Mouse (Mus musculus): ENCODE measurements around the gene Atp8a2. TPM values are rescaled to one million over a fixed set of nuclear protein-coding genes. Genes with fewer than 3 reads are reported as not detected.
A peak's percentile ranks its signal among the peaks of the same experiment; 100 is the strongest.

The Atp8a2 gene
- total and polyA plus RNA-seq, 2 experiments from 2014 or later = 5.2 to 115 TPM

GRCm38 (mm10) chr14:60015891-60016290 is 181.1 kb downstream of the Atp8a2 start:
- ATAC-seq (ENCODE audit: insufficient read depth, low read depth) (peak; percentile 77; the same call in 1 of the 2 replicates), DNase-seq (ENCODE audit: low spot score) (peak; percentile 53)
- no peaks in the 10 kb centered on the region for H3K9me3 ChIP-seq (replicated peaks; ENCODE audit: control insufficient read depth, low read length)
- no peaks in the 10 kb centered on the region for H3K4me1 ChIP-seq (ENCODE audit: control insufficient read depth, insufficient read depth)
- H3K27ac ChIP-seq (ENCODE audit: low read depth) = no peak overlapping the region
- H3K9ac ChIP-seq (replicated peaks; ENCODE audit: low read depth, low read length) = no peak overlapping the region
- no peaks in the 10 kb centered on the region for H3K36me3 ChIP-seq (replicated peaks; ENCODE audit: control insufficient read depth, insufficient read depth, low read length)
- no peak overlapping the region for H3K4me3 ChIP-seq (ENCODE audit: low read depth, low read length)
- 32% methylated on average over 4 of the region's 4 CpGs for WGBS
- no peak overlapping the region for H3K4me2 ChIP-seq (ENCODE audit: low read depth, low read length)
- peak; percentile 89 for TF ChIP-seq CTCF (IDR thresholded peaks at IDR 0.05; ENCODE audit: low read depth)
- no peak for TF ChIP-seq EP300 (IDR thresholded peaks at IDR 0.05; ENCODE audit: low read depth)
- no peaks in the 10 kb centered on the region for H3K27me3 ChIP-seq (ENCODE audit: control insufficient read depth, insufficient read depth, low read length)

- 81% methylated on average over 1 of the region's 1 CpGs for WGBS
- no peaks in the 10 kb centered on the region for H3K27me3 ChIP-seq (ENCODE audit: control insufficient read depth, insufficient read depth, low read length)
- ATAC-seq (ENCODE audit: insufficient read depth, low read depth) (no peak), DNase-seq (ENCODE audit: low spot score) (no peak)
- no peak overlapping the region for H3K4me3 ChIP-seq (ENCODE audit: low read depth, low read length)
- no peaks in the 10 kb centered on the region for H3K9me3 ChIP-seq (replicated peaks; ENCODE audit: control insufficient read depth, low read length)
- TF ChIP-seq EP300 (IDR thresholded peaks at IDR 0.05; ENCODE audit: low read depth) (no peak), CTCF (IDR thresholded peaks at IDR 0.05; ENCODE audit: low read depth) (no peak)
- no peaks in the 10 kb centered on the region for H3K36me3 ChIP-seq (replicated peaks; ENCODE audit: control insufficient read depth, insufficient read depth, low read length)
- no peak overlapping the region for H3K27ac ChIP-seq (ENCODE audit: low read depth)
- no peaks in the 10 kb centered on the region for H3K4me1 ChIP-seq (ENCODE audit: control insufficient read depth, insufficient read depth)
- no peak overlapping the region for H3K4me2 ChIP-seq (ENCODE audit: low read depth, low read length)
- no peak overlapping the region for H3K9ac ChIP-seq (replicated peaks; ENCODE audit: low read depth, low read length)
Measured at GRCm38 (mm10) chr14:60001801-60002200, 195.2 kb downstream of the Atp8a2 start.

- no peaks in the 10 kb centered on the region for H3K36me3 ChIP-seq (replicated peaks; ENCODE audit: control insufficient read depth, insufficient read depth, low read length)
- no peak overlapping the region for H3K4me3 ChIP-seq (ENCODE audit: low read depth, low read length)
- ATAC-seq (ENCODE audit: insufficient read depth, low read depth) (no peak), DNase-seq (ENCODE audit: low spot score) (no peak)
- no peak overlapping the region for H3K9ac ChIP-seq (replicated peaks; ENCODE audit: low read depth, low read length)
- peak; percentile 16; the same call in 1 of the 2 replicates for TF ChIP-seq CTCF (IDR thresholded peaks at IDR 0.05; ENCODE audit: low read depth)
- no peak for TF ChIP-seq EP300 (IDR thresholded peaks at IDR 0.05; ENCODE audit: low read depth)
- no peak overlapping the region for H3K27ac ChIP-seq (ENCODE audit: low read depth)
- no peaks in the 10 kb centered on the region for H3K9me3 ChIP-seq (replicated peaks; ENCODE audit: control insufficient read depth, low read length)
- H3K4me2 ChIP-seq (ENCODE audit: low read depth, low read length) = no peak overlapping the region
- WGBS = 65% methylated on average over 5 of the region's 5 CpGs
- no peaks in the 10 kb centered on the region for H3K27me3 ChIP-seq (ENCODE audit: control insufficient read depth, insufficient read depth, low read length)
- no peaks in the 10 kb centered on the region for H3K4me1 ChIP-seq (ENCODE audit: control insufficient read depth, insufficient read depth)
Measured at GRCm38 (mm10) chr14:59988860-59989259, 208.1 kb downstream of the Atp8a2 start.

- DNase-seq (ENCODE audit: low spot score) (no peak), ATAC-seq (ENCODE audit: insufficient read depth, low read depth) (no peak)
- H3K4me1 ChIP-seq (ENCODE audit: control insufficient read depth, insufficient read depth) = no peaks in the 10 kb centered on the region
- H3K27ac ChIP-seq (ENCODE audit: low read depth) = no peak overlapping the region
- H3K9me3 ChIP-seq (replicated peaks; ENCODE audit: control insufficient read depth, low read length) = no peaks in the 10 kb centered on the region
- TF ChIP-seq EP300 (IDR thresholded peaks at IDR 0.05; ENCODE audit: low read depth) (no peak), CTCF (IDR thresholded peaks at IDR 0.05; ENCODE audit: low read depth) (no peak)
- H3K9ac ChIP-seq (replicated peaks; ENCODE audit: low read depth, low read length) = no peak overlapping the region
- H3K27me3 ChIP-seq (ENCODE audit: control insufficient read depth, insufficient read depth, low read length) = no peaks in the 10 kb centered on the region
- no peaks in the 10 kb centered on the region for H3K36me3 ChIP-seq (replicated peaks; ENCODE audit: control insufficient read depth, insufficient read depth, low read length)
- H3K4me2 ChIP-seq (ENCODE audit: low read depth, low read length) = no peak overlapping the region
- 82% methylated on average over 3 of the region's 3 CpGs for WGBS
- H3K4me3 ChIP-seq (ENCODE audit: low read depth, low read length) = no peak overlapping the region
Measured at GRCm38 (mm10) chr14:59987975-59988374, 209.0 kb downstream of the Atp8a2 start.

GRCm38 (mm10) chr14:59978007-59978406 is 219.0 kb downstream of the Atp8a2 start:
- Histone ChIP-seq H3K9me3 (replicated peaks; ENCODE audit: control insufficient read depth, low read length) (no peaks in the 10 kb centered on the region), H3K27ac (ENCODE audit: low read depth) (no peak overlapping the region), H3K4me3 (ENCODE audit: low read depth, low read length) (no peak overlapping the region), H3K4me2 (ENCODE audit: low read depth, low read length) (no peak overlapping the region), H3K4me1 (ENCODE audit: control insufficient read depth, insufficient read depth) (no peaks in the 10 kb centered on the region), H3K27me3 (ENCODE audit: control insufficient read depth, insufficient read depth, low read length) (no peaks in the 10 kb centered on the region), H3K9ac (replicated peaks; ENCODE audit: low read depth, low read length) (no peak overlapping the region), H3K36me3 (replicated peaks; ENCODE audit: control insufficient read depth, insufficient read depth, low read length) (no peaks in the 10 kb centered on the region)
- DNase-seq (ENCODE audit: low spot score) = no peak
- no peak for ATAC-seq (ENCODE audit: insufficient read depth, low read depth)
- 76% methylated on average over 2 of the region's 2 CpGs for WGBS
- TF ChIP-seq CTCF (IDR thresholded peaks at IDR 0.05; ENCODE audit: low read depth) (no peak), EP300 (IDR thresholded peaks at IDR 0.05; ENCODE audit: low read depth) (no peak)

GRCm38 (mm10) chr14:59971221-59971730 is 225.7 kb downstream of the Atp8a2 start:
- H3K4me3 ChIP-seq (ENCODE audit: low read depth, low read length) = no peak overlapping the region
- no peak for TF ChIP-seq CTCF (IDR thresholded peaks at IDR 0.05; ENCODE audit: low read depth)
- H3K27me3 ChIP-seq (ENCODE audit: control insufficient read depth, insufficient read depth, low read length) = no peaks in the 10 kb centered on the region
- H3K9me3 ChIP-seq (replicated peaks; ENCODE audit: control insufficient read depth, low read length) = no peaks in the 10 kb centered on the region
- WGBS = 80% methylated on average over 5 of the region's 5 CpGs
- no peak overlapping the region for H3K9ac ChIP-seq (replicated peaks; ENCODE audit: low read depth, low read length)
- no peak overlapping the region for H3K27ac ChIP-seq (ENCODE audit: low read depth)
- H3K36me3 ChIP-seq (replicated peaks; ENCODE audit: control insufficient read depth, insufficient read depth, low read length) = no peaks in the 10 kb centered on the region
- ATAC-seq (ENCODE audit: insufficient read depth, low read depth) (no peak), DNase-seq (ENCODE audit: low spot score) (no peak)
- no peaks in the 10 kb centered on the region for H3K4me1 ChIP-seq (ENCODE audit: control insufficient read depth, insufficient read depth)
- H3K4me2 ChIP-seq (ENCODE audit: low read depth, low read length) = no peak overlapping the region

All from heart, postnatal 0 days (tissue).